Mouse (Mus musculus) kidney, embryonic 14.5 days (tissue): ENCODE measurements at regions not wholly inside any gene's neighbourhood (a gene's known extent, or its start where the extent isn't known, plus 50 kb on each side); places are given as distances from the start of the nearest gene placed in this dataset.
"Not testable (repeated sequence)": the region's sequence is repeated elsewhere in the genome, so short reads cannot be mapped to it uniquely, and the experiment has no call there.

Experiments
- ATAC-seq: fragments of 200-750 bp; cut with Nextera tagmentation; 2 replicates; pipeline ENCODE4 v1.8.0; 2017; ENCODE audit warnings: moderate number of reproducible peaks, mild to moderate bottlenecking, moderate TSS enrichment, moderate library complexity; ENCODE audit not compliant: low FRiP score, low TSS enrichment
- H3K27ac ChIP-seq: fragments of 300-500 bp; sonication (generic); 2 replicates; pipeline ENCODE4 v1.5.1; 2014; ENCODE audit warnings: low read depth, mild to moderate bottlenecking, low read length, moderate library complexity, mixed read lengths
- H3K27me3 ChIP-seq: fragments of 300-500 bp; sonication (generic); 2 replicates; pipeline ENCODE4 v1.6.1; 2014; ENCODE audit warnings: mild to moderate bottlenecking, low read length; ENCODE audit not compliant: control insufficient read depth, insufficient read depth
- H3K36me3 ChIP-seq: fragments of 300-500 bp; sonication (generic); 2 replicates; pipeline ENCODE4 v1.6.1; 2014; ENCODE audit warnings: low read length, mixed read lengths; ENCODE audit not compliant: control insufficient read depth, insufficient read depth
- H3K4me1 ChIP-seq: fragments of 300-500 bp; sonication (generic); 2 replicates; pipeline ENCODE4 v1.6.1; 2014; ENCODE audit warnings: low read length, mixed read lengths; ENCODE audit not compliant: control insufficient read depth, insufficient read depth
- H3K4me2 ChIP-seq: fragments of 300-500 bp; sonication (generic); replicated peaks from 2 replicates; pipeline ENCODE4 v1.6.1; 2014; ENCODE audit warnings: low read depth, mild to moderate bottlenecking, low read length
- H3K4me3 ChIP-seq: fragments of 300-500 bp; sonication (generic); 2 replicates; pipeline ENCODE4 v1.5.1; 2014; ENCODE audit warnings: mild to moderate bottlenecking, low read length
- H3K9ac ChIP-seq: fragments of 300-500 bp; sonication (generic); 2 replicates; pipeline ENCODE4 v1.6.1; 2014; ENCODE audit warnings: low read depth, mild to moderate bottlenecking, low read length, moderate library complexity
- H3K9me3 ChIP-seq: fragments of 300-500 bp; sonication (generic); 2 replicates; pipeline ENCODE4 v1.6.1; 2016; ENCODE audit warnings: low read length; ENCODE audit not compliant: control insufficient read depth
- WGBS: fragments of 180-500 bp; shearing (Covaris S2); extraction: QIAGEN DNeasy Blood & Tissue Kit; methylation state at CpG from one replicate; pipeline ENCODE4 v1.1.7; 2014; 5-methylcytosine and 5-hydroxymethylcytosine counted together

DNA sequence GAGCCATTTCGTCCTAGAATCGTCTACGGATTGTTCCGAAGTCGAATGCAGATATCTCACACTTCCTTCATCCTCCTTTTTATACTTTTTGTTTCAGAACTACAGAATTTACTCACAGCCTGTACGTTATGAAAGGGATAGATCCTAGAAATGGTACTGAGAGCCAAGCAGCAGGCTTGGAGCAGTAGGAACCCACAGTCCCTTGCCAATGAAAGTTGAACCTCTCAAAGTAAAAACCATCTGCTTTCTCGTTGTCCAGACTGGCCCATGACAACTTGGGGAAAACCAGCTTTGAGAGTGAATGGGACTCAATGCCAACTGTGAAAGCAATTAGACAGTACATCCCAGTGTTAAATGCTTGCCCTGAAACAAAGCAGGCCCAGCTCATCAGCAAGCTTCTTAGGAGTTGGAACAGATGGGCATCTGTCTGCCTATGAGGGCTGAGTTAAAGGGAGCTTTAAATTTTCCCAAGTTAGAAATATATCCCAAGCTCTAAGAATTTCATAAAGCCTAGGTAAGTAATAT, 279.9 kb upstream of the Sfrp2 start:
- no peaks in the 10 kb centered on the region for H3K9me3 ChIP-seq
- no peak overlapping the region for H3K4me2 ChIP-seq
- no peaks in the 10 kb centered on the region for H3K27me3 ChIP-seq
- 82% methylated on average over 7 of the region's 7 CpGs for WGBS
- ATAC-seq: no peak
- no peak overlapping the region for H3K27ac ChIP-seq
- H3K36me3 ChIP-seq: no peaks in the 10 kb centered on the region
- no peaks in the 10 kb centered on the region for H3K4me1 ChIP-seq
- no peak overlapping the region for H3K4me3 ChIP-seq
- H3K9ac ChIP-seq: no peak overlapping the region

DNA sequence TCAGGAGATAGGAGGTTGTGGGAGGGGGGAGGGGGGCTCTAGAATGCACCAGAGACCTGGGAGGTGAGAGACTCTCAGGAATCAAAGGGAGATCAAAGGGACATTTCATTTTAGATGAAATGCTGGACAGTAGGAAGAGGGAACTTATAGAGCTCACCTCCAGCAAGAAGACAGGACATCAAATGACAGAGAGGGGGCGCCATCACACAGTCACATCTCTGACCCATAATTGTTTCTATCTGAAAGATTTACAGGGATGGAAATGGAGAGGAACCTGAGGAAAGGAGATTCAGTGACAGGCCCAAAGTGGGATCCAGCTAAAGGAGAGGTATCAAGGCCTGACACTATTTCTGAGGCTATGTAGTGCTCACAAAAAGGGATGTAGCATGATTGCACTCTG, 270.5 kb upstream of the Sfrp2 start:
- no peaks in the 10 kb centered on the region for H3K9me3 ChIP-seq
- H3K27me3 ChIP-seq: no peaks in the 10 kb centered on the region
- no peak overlapping the region for H3K4me3 ChIP-seq
- H3K9ac ChIP-seq: no peak overlapping the region
- H3K27ac ChIP-seq: no peak overlapping the region
- no peak overlapping the region for H3K4me2 ChIP-seq
- 23% methylated on average over 1 of the region's 1 CpGs for WGBS
- H3K36me3 ChIP-seq: no peaks in the 10 kb centered on the region
- no peaks in the 10 kb centered on the region for H3K4me1 ChIP-seq
- no peak for ATAC-seq

DNA sequence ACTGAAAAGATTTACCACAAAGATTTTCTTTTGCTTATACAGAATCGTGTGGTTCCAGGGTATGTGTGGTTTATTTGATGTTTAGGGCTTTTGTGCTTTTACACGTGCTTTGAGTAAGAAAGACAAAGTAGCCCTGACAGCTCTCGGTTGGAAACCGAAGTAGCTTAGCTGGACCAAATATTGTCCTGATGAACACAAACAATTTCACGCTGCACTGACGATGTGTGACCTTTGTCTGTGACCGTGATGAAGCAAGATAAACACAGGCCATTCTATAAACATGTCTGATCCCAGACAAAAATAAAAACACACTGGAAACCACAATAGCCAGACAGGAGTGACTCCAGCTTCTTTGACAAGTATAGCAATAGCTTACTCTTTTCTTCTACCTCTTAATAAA, 262.2 kb upstream of the Sfrp2 start:
- no peaks in the 10 kb centered on the region for H3K9me3 ChIP-seq
- no peak overlapping the region for H3K27ac ChIP-seq
- H3K4me2 ChIP-seq: no peak overlapping the region
- H3K4me3 ChIP-seq: no peak overlapping the region
- H3K27me3 ChIP-seq: no peaks in the 10 kb centered on the region
- WGBS: 21% methylated on average over 7 of the region's 7 CpGs
- no peak overlapping the region for H3K9ac ChIP-seq
- ATAC-seq: no peak
- no peaks in the 10 kb centered on the region for H3K36me3 ChIP-seq
- no peaks in the 10 kb centered on the region for H3K4me1 ChIP-seq

DNA sequence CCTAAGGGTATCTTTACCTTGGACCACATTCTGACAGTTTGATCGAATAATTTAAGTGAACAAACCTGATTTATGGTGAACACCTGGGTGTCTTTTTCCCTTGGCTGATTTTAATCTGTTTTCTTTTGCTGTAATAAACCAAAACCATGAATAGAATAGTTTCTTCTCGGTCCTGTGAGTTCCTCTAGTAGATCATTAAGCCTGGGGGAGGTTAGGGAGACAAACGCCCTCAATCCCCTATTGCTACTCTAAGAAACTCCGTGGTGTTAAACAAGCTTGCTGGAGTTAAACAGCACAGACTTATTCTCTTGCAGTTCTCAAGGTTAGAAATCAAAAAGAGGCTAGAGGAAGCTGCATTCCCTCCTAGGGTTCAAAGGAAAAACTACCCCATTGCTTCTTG, 249.5 kb upstream of the Sfrp2 start:
- Histone ChIP-seq H3K4me1 (no peaks in the 10 kb centered on the region), H3K27ac (no peak overlapping the region), H3K4me2 (no peak overlapping the region), H3K9ac (no peak overlapping the region), H3K27me3 (no peaks in the 10 kb centered on the region), H3K4me3 (no peak overlapping the region), H3K9me3 (no peaks in the 10 kb centered on the region), H3K36me3 (no peaks in the 10 kb centered on the region)
- peak; percentile 60; the same call in 1 of the 2 replicates for ATAC-seq
- WGBS: 15% methylated on average over 4 of the region's 4 CpGs

DNA sequence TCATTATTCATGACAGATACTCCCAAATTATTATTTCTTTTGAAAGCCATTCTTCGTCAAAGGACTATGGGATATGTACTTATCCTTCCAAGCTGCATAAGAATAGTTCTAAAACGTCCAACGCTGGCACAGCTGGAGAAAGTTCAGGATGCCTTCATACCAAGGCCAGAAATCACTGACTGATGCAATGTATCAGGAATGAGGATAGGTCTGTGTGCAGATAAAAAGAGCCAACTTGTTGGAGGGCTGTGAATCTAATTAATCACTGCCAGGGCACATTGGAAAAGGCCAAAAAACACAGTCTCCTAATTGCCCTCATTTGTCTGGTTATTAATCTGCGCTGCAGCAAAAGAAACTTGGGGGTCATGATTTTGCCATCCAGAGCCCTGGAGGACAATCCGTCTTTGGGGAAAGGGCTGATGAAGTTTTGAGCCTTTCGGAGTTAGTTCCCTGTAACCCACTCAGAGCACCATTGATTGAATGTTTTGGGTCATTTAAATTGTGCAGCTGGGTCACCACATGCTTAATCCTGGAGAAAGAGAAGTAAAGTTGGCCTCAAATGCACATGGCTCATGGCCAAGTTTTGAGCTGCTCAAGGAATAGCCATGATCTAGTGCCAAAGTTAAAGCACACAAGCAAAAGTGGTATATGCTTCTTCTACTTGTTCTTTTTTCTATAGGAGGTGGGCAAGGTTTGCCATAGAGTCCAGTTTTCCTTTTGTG, 248.0 kb upstream of the Sfrp2 start:
- no peaks in the 10 kb centered on the region for H3K27me3 ChIP-seq
- ATAC-seq: no peak
- H3K4me1 ChIP-seq: no peaks in the 10 kb centered on the region
- H3K36me3 ChIP-seq: no peaks in the 10 kb centered on the region
- WGBS: 72% methylated on average over 6 of the region's 6 CpGs
- H3K9me3 ChIP-seq: no peaks in the 10 kb centered on the region
- H3K27ac ChIP-seq: no peak overlapping the region
- H3K9ac ChIP-seq: no peak overlapping the region
- H3K4me2 ChIP-seq: no peak overlapping the region
- no peak overlapping the region for H3K4me3 ChIP-seq

DNA sequence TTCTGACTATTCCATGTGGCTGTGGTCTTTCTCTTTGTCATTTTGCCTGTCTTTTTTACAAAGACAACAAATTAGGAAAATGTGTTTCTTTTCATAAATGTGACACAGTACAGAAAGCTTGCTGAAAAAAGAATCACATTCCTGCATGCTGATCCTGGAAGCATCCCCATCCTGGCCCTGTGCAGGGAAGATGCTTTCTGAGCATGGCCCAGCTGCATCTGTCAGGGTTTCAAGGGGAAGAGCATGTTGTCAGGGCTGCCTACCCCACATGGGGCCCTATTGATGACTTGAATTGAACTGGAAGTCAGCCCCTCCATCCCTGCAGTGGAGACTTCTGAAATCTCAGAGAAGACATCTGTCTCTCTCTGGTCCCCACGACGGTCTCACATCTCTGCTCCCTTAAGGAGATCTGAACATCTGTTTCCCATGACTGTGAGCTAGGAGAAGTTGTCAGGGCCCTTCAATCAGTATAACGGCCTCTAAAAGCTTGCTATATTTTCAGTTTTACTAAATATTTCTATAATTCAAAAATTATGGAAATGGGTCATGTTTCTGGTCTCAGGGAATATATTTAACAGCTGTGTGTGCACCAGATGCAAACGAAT, 235.8 kb upstream of the Sfrp2 start:
- no peak for ATAC-seq
- Histone ChIP-seq H3K4me2 (no peak overlapping the region), H3K9ac (no peak overlapping the region), H3K27me3 (no peaks in the 10 kb centered on the region), H3K36me3 (no peaks in the 10 kb centered on the region), H3K9me3 (no peaks in the 10 kb centered on the region), H3K4me3 (no peak overlapping the region), H3K4me1 (no peaks in the 10 kb centered on the region), H3K27ac (no peak overlapping the region)
- 74% methylated on average over 4 of the region's 4 CpGs for WGBS

DNA sequence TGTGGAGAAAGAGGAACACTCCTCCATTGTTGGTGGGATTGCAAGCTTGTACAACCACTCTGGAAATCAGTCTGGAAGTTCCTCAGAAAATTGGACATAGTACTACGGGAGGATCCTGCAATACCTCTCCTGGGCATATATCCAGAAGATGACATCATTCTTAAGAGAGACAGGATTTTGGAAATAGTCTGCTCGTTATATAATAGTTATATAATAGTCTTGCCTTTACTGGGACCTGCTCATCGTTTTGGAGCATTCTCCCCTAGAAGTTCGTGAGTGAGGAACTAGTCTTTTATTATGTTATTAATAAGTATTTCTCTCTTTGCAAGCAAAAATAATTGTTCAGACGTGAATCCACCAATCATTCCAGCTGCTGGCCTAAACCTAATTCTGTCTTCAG, 229.5 kb upstream of the Sfrp2 start:
- not testable (repeated sequence) for H3K4me2 ChIP-seq, H3K9ac ChIP-seq, H3K36me3 ChIP-seq, H3K9me3 ChIP-seq, H3K4me3 ChIP-seq, H3K27ac ChIP-seq, H3K27me3 ChIP-seq, H3K4me1 ChIP-seq, ATAC-seq
- WGBS: 67% methylated on average over 5 of the region's 5 CpGs

DNA sequence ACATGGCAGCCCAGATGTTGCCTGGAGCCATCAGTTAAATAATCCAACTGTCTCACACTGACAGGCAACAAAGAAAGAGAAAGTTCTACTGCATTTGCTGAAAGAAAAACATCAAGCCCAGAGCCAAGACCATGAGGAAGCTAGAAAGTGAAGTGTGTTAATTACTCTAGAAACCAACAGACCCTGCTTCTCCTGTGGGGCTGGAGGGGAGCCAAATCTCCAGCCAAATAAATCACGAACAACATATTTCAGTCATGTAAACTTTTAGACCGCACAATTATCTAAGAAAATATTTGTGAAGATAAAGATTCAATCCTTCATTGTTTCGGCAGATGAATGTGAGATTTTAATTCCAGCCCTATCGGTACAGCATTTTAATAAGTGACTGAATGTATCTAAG, 228.9 kb upstream of the Sfrp2 start:
- no peak overlapping the region for H3K4me3 ChIP-seq
- peak overlapping the region; percentile 19; the same call in 1 of the 2 replicates for H3K27ac ChIP-seq
- H3K36me3 ChIP-seq: no peaks in the 10 kb centered on the region
- H3K9ac ChIP-seq: no peak overlapping the region
- no peaks in the 10 kb centered on the region for H3K27me3 ChIP-seq
- 0 out of 2 replicates have a peak, but pooled peaks have one; percentile 20 for ATAC-seq
- H3K9me3 ChIP-seq: no peaks in the 10 kb centered on the region
- no peaks in the 10 kb centered on the region for H3K4me1 ChIP-seq
- 49% methylated on average over 4 of the region's 4 CpGs for WGBS
- 0 out of 2 replicates have a peak overlapping the region, but pooled peaks have one; percentile 8 for H3K4me2 ChIP-seq

DNA sequence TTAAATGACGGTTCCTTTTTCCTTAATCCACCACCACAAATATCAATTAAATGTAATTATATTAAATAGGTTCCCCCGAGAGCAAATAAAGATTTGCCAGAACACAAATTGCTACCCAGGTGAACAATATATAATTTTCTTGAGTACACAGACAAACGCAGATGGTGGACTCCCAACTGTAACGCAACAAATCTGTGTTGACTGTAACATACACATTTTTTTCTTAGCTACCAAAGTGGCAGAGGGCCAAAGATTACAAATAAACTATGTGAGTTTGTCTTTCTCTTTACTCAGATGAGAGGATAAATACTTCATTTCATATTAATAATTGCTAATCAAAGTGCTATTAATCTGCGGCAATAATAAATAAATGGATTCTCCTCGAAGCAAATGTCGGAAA, 228.4 kb upstream of the Sfrp2 start:
- no peaks in the 10 kb centered on the region for H3K36me3 ChIP-seq
- H3K27ac ChIP-seq: no peak overlapping the region
- 0 out of 2 replicates have a peak overlapping the region, but pooled peaks have one; percentile 8 for H3K4me2 ChIP-seq
- H3K4me3 ChIP-seq: no peak overlapping the region
- H3K27me3 ChIP-seq: no peaks in the 10 kb centered on the region
- ATAC-seq: no peak
- no peaks in the 10 kb centered on the region for H3K9me3 ChIP-seq
- no peaks in the 10 kb centered on the region for H3K4me1 ChIP-seq
- no peak overlapping the region for H3K9ac ChIP-seq
- WGBS: 58% methylated on average over 7 of the region's 7 CpGs
